Mouse (Mus musculus) CH12.LX (cell line): ENCODE results near the gene Plekha6. TPM values are rescaled to one million over a fixed set of nuclear protein-coding genes. Genes with fewer than 3 reads are reported as not detected.

ENCODE experiments used
- DNase-seq: peaks from one replicate; pipeline ENCODE4 v3.0.0-alpha.2; 2013; ENCODE audit errors: extremely low read depth
- H3K27ac ChIP-seq: 2 replicates; pipeline ENCODE4 v1.5.1; 2012; ENCODE audit warnings: low read depth, mild to moderate bottlenecking, control low read depth, moderate library complexity; ENCODE audit not compliant: insufficient read depth
- H3K27me3 ChIP-seq: replicated peaks from 2 replicates; pipeline ENCODE3; 2012; ENCODE audit warnings: inconsistent platforms
- H3K36me3 ChIP-seq, 2 experiments: replicated peaks in 1 of 2; 2 replicates each; pipeline versions ENCODE3 to v1.6.1; 2012; ENCODE audit warnings: inconsistent platforms in 1 of 2, low read length in 1 of 2, mild to moderate bottlenecking in 1 of 2, mixed read lengths in 1 of 2, moderate library complexity in 1 of 2; ENCODE audit not compliant: control insufficient read depth in 1 of 2, insufficient read depth in 1 of 2
- H3K4me1 ChIP-seq, 2 experiments: 2 replicates each; pipeline ENCODE4 v1.6.1; 2012; ENCODE audit warnings: inconsistent platforms in 1 of 2, moderate library complexity in 1 of 2; ENCODE audit not compliant: insufficient read depth in 2 of 2, control insufficient read depth in 1 of 2
- H3K4me2 ChIP-seq: 2 replicates; pipeline ENCODE4 v1.6.1; 2012; ENCODE audit warnings: low read depth, mild to moderate bottlenecking, control low read depth; ENCODE audit not compliant: poor library complexity, insufficient read depth, severe bottlenecking
- H3K4me3 ChIP-seq, 3 experiments: fragments of 150-350 bp in 1 of 3; sonication (generic) in 1 of 3; replicated peaks in 1 of 3; 2 replicates each; pipeline versions ENCODE3 to v1.5.1; 2011 to 2012; ENCODE audit warnings: low read depth in 2 of 3, low read length in 2 of 3, mild to moderate bottlenecking in 2 of 3, moderate library complexity in 2 of 3, control low read depth in 1 of 3, improper control_type of control experiment in 1 of 3, inconsistent platforms in 1 of 3, mixed read lengths in 1 of 3; ENCODE audit not compliant: poor library complexity in 1 of 3
- H3K79me2 ChIP-seq: replicated peaks from 2 replicates; pipeline ENCODE4 v1.6.1; 2012; ENCODE audit warnings: mild to moderate bottlenecking, moderate library complexity; ENCODE audit not compliant: control insufficient read depth, poor library complexity, insufficient read depth, severe bottlenecking; ENCODE audit errors: extremely low read depth
- H3K9ac ChIP-seq: 2 replicates; pipeline ENCODE4 v1.6.1; 2012; ENCODE audit warnings: low read depth, mild to moderate bottlenecking, control low read depth, moderate library complexity; ENCODE audit not compliant: insufficient read depth
- H3K9me3 ChIP-seq: replicated peaks from 2 replicates; pipeline ENCODE3; 2012; ENCODE audit warnings: low read length, inconsistent platforms, mixed read lengths
- CHD2 ChIP-seq: IDR thresholded peaks from 2 replicates; pipeline ENCODE4 v1.6.1; 2011; ENCODE audit warnings: low read length, improper control_type of control experiment
- E2F4 ChIP-seq: IDR thresholded peaks from 2 replicates; pipeline ENCODE4 v1.6.1; 2011; ENCODE audit warnings: low read depth, low read length, improper control_type of control experiment; ENCODE audit not compliant: insufficient replicate concordance
- ELF1 ChIP-seq: IDR thresholded peaks from 2 replicates; pipeline ENCODE4 v1.6.1; 2014; ENCODE audit warnings: low read depth, mild to moderate bottlenecking, inconsistent platforms, low read length, improper control_type of control experiment
- GABPA ChIP-seq: IDR thresholded peaks from 2 replicates; pipeline ENCODE4 v1.6.1; 2012; ENCODE audit warnings: low read depth, low read length, improper control_type of control experiment, inconsistent platforms; ENCODE audit not compliant: insufficient replicate concordance
- HCFC1 ChIP-seq: IDR thresholded peaks from 2 replicates; pipeline ENCODE4 v1.6.1; 2012; ENCODE audit warnings: low read depth, mild to moderate bottlenecking, inconsistent platforms, low read length, improper control_type of control experiment
- JUND ChIP-seq: conservative IDR thresholded peaks from 2 replicates; pipeline ENCODE4 v1.6.1; 2011; ENCODE audit warnings: low read depth, low read length, improper control_type of control experiment
- KAT2A ChIP-seq: IDR thresholded peaks from 2 replicates; pipeline ENCODE4 v1.6.1; 2012; ENCODE audit warnings: low read length, improper control_type of control experiment, inconsistent platforms; ENCODE audit not compliant: insufficient replicate concordance
- MAFK ChIP-seq: IDR thresholded peaks from 2 replicates; pipeline ENCODE4 v1.6.1; 2011; ENCODE audit warnings: low read length, improper control_type of control experiment; ENCODE audit not compliant: insufficient replicate concordance
- NRF1 ChIP-seq: IDR thresholded peaks from 2 replicates; pipeline ENCODE4 v1.6.1; 2014; ENCODE audit warnings: low read depth, mild to moderate bottlenecking, inconsistent platforms, low read length, improper control_type of control experiment, moderate library complexity
- PAX5 ChIP-seq: IDR thresholded peaks from 2 replicates; pipeline ENCODE4 v1.6.1; 2012; ENCODE audit warnings: low read length, inconsistent platforms, mixed read lengths
- POLR2A ChIP-seq: IDR thresholded peaks from 2 replicates; pipeline ENCODE4 v1.6.1; 2011; ENCODE audit warnings: low read depth, mild to moderate bottlenecking, improper control_type of control experiment, low read length
- RCOR1 ChIP-seq: conservative IDR thresholded peaks from 2 replicates; pipeline ENCODE4 v1.6.1; 2012; ENCODE audit warnings: low read depth, mild to moderate bottlenecking, inconsistent platforms, low read length, improper control_type of control experiment
- TCF12 ChIP-seq: IDR thresholded peaks from 2 replicates; pipeline ENCODE4 v1.6.1; 2014; ENCODE audit warnings: low read depth, mild to moderate bottlenecking, inconsistent platforms, low read length, improper control_type of control experiment
- USF2 ChIP-seq: conservative IDR thresholded peaks from 2 replicates; pipeline ENCODE4 v1.6.1; 2011; ENCODE audit warnings: low read depth, low read length, improper control_type of control experiment
- ZC3H11A ChIP-seq: IDR thresholded peaks from 2 replicates; pipeline ENCODE4 v1.6.1; 2012; ENCODE audit warnings: low read depth, mild to moderate bottlenecking, inconsistent platforms, low read length, improper control_type of control experiment
- ZNF384 ChIP-seq: IDR thresholded peaks from 2 replicates; pipeline ENCODE4 v1.6.1; 2012; ENCODE audit warnings: low read depth, low read length, improper control_type of control experiment, inconsistent platforms
- dilution Hi-C: fragments of 300-500 bp; cut with MboI; formaldehyde crosslinking; loops from 2 replicates; pipeline ENCODE4 v1.14.3; 2020; ENCODE audit warnings: low sequenced_read_pairs; ENCODE audit not compliant: extremely low pct_unique_long_range_greater_than_20kb, extremely low pct_ligation_motif_present
- in situ Hi-C: fragments of 300-500 bp; cut with MboI; formaldehyde crosslinking; loops from 3 replicates; pipeline ENCODE4 v1.14.3; 2019; ENCODE audit warnings: low sequenced_read_pairs, low pct_ligation_motif_present, low pct_unique_long_range_greater_than_20kb, mixed read lengths
- polyA plus RNA-seq: library from polyadenylated mRNA; unstranded; fragments of >175 nt; gene quantifications from 2 replicates; pipeline ENCODE4 v1.2.1, GENCODE M21; 2012; ENCODE audit warnings: low read depth; ENCODE audit not compliant: insufficient read length
- total RNA-seq, 2 experiments: library from RNA; depleted of rRNA; stranded (reverse); fragments of 300-350 nt in 1 of 2; fragments of >200 nt in 1 of 2; gene quantifications; 2 replicates each; pipeline ENCODE4 v1.2.3; 2012 to 2014

Gene Plekha6
- total and polyA plus RNA-seq, 3 experiments: 0.07 TPM; not detected in 2

DNA sequence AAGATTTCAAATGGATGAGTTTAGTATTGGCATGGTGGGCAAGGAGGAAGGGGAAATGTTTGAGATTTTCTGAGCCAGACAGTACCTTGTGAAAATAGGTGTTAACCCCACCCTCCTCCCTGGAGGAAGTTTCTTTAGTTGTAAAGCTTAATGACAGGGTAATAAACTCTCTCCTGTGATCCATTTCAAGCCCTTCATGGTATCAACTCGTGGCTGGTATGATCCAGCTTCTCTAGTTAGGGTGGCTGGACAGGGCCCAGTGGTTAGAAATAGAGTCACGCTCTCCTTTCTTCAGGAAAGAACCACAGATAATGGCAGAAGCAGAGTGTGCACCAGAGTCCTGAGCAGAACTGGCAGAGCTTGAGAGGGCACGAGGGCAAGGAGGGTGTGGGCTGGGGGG lies 57.4 kb downstream of the Plekha6 start:
- Histone ChIP-seq H3K27me3 (peaks cover 91% of the 10 kb centered on the region), H3K9me3 (no peaks in the 10 kb centered on the region), H3K27ac (no peak overlapping the region), H3K9ac (no peak overlapping the region), H3K79me2 (no peaks in the 10 kb centered on the region), H3K4me3 (no peak overlapping the region), H3K4me2 (no peak overlapping the region), H3K36me3 (no peaks in the 10 kb centered on the region), H3K4me1 (peaks cover 8 to 15% of the 10 kb centered on the region in 2 experiments)
- TF ChIP-seq KAT2A: no peak
- TF ChIP-seq E2F4: no peak
- no peak for TF ChIP-seq ZNF384
- no peak for TF ChIP-seq TCF12
- no peak for TF ChIP-seq MAFK
- TF ChIP-seq GABPA: no peak
- TF ChIP-seq PAX5: no peak
- no peak for TF ChIP-seq CHD2
- no peak for TF ChIP-seq POLR2A
- TF ChIP-seq USF2: no peak
- no peak for TF ChIP-seq NRF1
- TF ChIP-seq ZC3H11A: no peak
- in situ Hi-C loops (no loop called here), dilution Hi-C loops (no loop called here)
- DNase-seq: no peak

DNA sequence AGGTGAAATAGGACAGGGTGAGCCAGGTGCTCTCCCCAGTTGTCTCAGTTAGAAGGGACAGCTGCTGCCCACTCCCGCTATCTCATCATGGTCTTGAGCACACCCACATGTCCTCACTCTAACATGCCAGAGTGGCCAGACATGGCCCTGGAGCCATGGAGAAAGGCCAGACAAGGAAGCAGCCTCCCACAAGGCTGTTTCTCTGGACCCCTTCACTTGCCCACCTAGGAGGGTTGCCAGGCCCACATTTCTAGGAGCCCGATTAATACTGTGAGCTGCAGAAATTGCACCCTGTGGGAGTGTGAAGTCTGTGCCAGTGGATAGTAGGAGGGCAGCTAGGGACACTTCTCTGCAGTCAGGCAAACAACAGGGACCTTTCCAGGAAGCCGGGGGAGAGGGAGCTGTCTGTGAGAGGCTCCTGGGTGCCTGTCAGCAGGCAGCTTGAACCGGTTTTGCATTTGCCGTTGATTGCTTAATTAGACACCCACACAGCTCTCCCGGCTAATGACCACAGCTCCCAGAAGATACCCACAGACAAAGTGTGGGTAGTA lies 58.5 kb downstream of the Plekha6 start:
- Histone ChIP-seq H3K27ac (no peak overlapping the region), H3K4me2 (no peak overlapping the region), H3K36me3 (no peaks in the 10 kb centered on the region), H3K79me2 (no peaks in the 10 kb centered on the region), H3K4me1 (peaks cover 0 to 5% of the 10 kb centered on the region in 2 experiments; a peak in 2 of 4 replicates), H3K9ac (no peak overlapping the region), H3K27me3 (peaks cover 93% of the 10 kb centered on the region), H3K4me3 (no peak overlapping the region), H3K9me3 (no peaks in the 10 kb centered on the region)
- no peak for TF ChIP-seq HCFC1
- no peak for TF ChIP-seq RCOR1
- TF ChIP-seq JUND: no peak
- TF ChIP-seq ELF1: no peak
- DNase-seq: no peak
- in situ Hi-C loops (no loop called here), dilution Hi-C loops (no loop called here)
